Mouse (Mus musculus): ENCODE measurements around the gene Arhgap17. TPM values are rescaled to one million over a fixed set of nuclear protein-coding genes. Genes with fewer than 3 reads are reported as not detected.

The Arhgap17 gene
- total and polyA plus RNA-seq, 3 experiments, result 2.6 to 124 (median 33.7) TPM

DNA sequence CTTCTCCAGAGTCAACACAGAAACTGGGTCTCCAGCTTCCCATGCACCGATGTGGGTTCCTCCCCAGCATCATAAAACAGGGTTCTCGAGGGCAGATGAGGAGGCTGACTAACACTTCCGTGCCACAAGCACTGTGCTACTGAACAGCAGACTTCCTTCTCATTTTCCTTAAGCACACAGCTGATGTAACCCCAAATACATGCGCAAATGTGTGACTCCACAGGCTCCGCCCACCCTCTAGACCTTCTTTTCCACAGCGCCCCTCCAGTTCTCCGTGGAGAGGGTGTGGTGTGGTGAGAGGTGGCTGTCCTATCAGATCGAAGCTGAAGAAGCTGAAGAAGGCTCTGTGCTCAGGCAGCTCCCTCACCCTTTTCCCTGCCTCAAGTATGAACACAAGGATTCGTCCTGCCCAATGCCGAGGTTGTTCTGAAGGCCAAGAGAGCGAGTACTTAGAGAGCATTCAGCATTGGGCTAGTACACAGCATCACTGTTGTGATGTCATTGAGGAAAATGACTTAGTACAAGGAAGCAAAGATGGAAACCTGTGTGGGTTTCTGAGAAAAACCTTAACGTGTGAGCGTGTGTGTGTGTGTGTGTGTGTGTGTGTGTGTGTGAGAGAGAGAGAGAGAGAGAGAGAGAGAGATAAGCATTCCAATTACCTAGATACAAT lies 47.1 kb downstream of the Arhgap17 start:
- TF ChIP-seq CTCF (IDR thresholded peaks at IDR 0.05 in 2 of 3, conservative IDR thresholded peaks at IDR 0.05 in 1 of 3; ENCODE audit: control insufficient read depth in 1 of 3, insufficient read depth in 1 of 3, low read depth in 2 of 3, low read length in 3 of 3, poor library complexity in 1 of 3, severe bottlenecking in 1 of 3) (no peak), ETS1 (IDR thresholded peaks at IDR 0.05; ENCODE audit: low read depth, low read length) (0 out of 2 replicates have a peak, but pooled peaks have one; percentile 27), EP300 (IDR thresholded peaks at IDR 0.05; ENCODE audit: low read depth in 1 of 2, low read length in 2 of 2) (no peak), NRF1 (IDR thresholded peaks at IDR 0.05; ENCODE audit: insufficient read depth, low read depth, low read length, poor library complexity, severe bottlenecking) (peak; percentile 53; the same call in 1 of the 2 replicates), MYB (IDR thresholded peaks at IDR 0.05; ENCODE audit: low read depth, low read length) (no peak)
- H3K27me3 ChIP-seq (ENCODE audit: control insufficient read depth in 1 of 2, insufficient read depth in 2 of 2, low read length in 2 of 2), result no peaks in the 10 kb centered on the region
- peak overlapping the region; percentile 53 for H3K27ac ChIP-seq (ENCODE audit: control insufficient read depth, low read depth, low read length)
- H3K4me3 ChIP-seq (ENCODE audit: control insufficient read depth in 1 of 2, insufficient read depth in 1 of 2, low read depth in 2 of 2, low read length in 2 of 2), result no peak overlapping the region
- H3K36me3 ChIP-seq (ENCODE audit: control insufficient read depth in 1 of 2, insufficient read depth in 2 of 2, low read length in 2 of 2), result peaks cover 4% of the 10 kb centered on the region in 2 experiments; a peak in 3 of 4 replicates
- H3K79me2 ChIP-seq (ENCODE audit: control insufficient read depth, insufficient read depth, low read length, poor library complexity), result no peaks in the 10 kb centered on the region
- peaks cover 4 to 6% of the 10 kb centered on the region in 2 experiments for H3K4me1 ChIP-seq (ENCODE audit: control insufficient read depth in 1 of 2, insufficient read depth in 2 of 2, low read length in 2 of 2)
- DNase-seq (ENCODE audit: low read depth, low spot score), result peak; percentile 78
- no peaks in the 10 kb centered on the region for H3K9me3 ChIP-seq (replicated peaks; ENCODE audit: insufficient read depth, low read length)
- peak overlapping the region; percentile 32; the same call in 1 of the 2 replicates for H3K9ac ChIP-seq (ENCODE audit: control insufficient read depth, low read depth, low read length, poor library complexity, severe bottlenecking)

DNA sequence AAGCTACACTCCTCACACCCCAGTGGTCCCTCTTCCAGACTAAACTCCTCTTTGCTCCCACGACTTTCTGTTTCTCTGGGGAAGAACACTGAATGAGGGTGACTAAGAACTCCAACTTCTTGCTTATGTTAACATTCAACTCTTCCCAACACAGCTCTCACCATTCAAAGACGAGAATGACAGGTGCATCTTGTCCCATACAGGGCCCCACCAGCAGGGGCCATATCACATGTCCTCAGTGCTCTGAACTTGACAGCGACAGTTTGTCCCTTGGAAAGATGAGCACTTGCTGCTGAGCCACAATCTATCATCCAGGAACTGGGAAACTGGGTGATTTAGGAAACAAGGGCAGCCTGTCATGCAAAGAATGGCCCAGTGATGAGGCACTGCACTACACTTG lies 57.0 kb downstream of the Arhgap17 start:
- Histone ChIP-seq H3K79me2 (ENCODE audit: control insufficient read depth, insufficient read depth, low read length, poor library complexity) (no peaks in the 10 kb centered on the region), H3K4me3 (ENCODE audit: control insufficient read depth in 1 of 2, insufficient read depth in 1 of 2, low read depth in 2 of 2, low read length in 2 of 2) (no peak overlapping the region), H3K36me3 (ENCODE audit: control insufficient read depth in 1 of 2, insufficient read depth in 2 of 2, low read length in 2 of 2) (peaks cover 0 to 3% of the 10 kb centered on the region in 2 experiments; a peak in 1 of 4 replicates), H3K9ac (ENCODE audit: control insufficient read depth, low read depth, low read length, poor library complexity, severe bottlenecking) (no peak overlapping the region), H3K27me3 (ENCODE audit: control insufficient read depth in 1 of 2, insufficient read depth in 2 of 2, low read length in 2 of 2) (no peaks in the 10 kb centered on the region), H3K27ac (ENCODE audit: control insufficient read depth, low read depth, low read length) (no peak overlapping the region), H3K9me3 (replicated peaks; ENCODE audit: insufficient read depth, low read length) (no peaks in the 10 kb centered on the region), H3K4me1 (ENCODE audit: control insufficient read depth in 1 of 2, insufficient read depth in 2 of 2, low read length in 2 of 2) (no peaks in the 10 kb centered on the region)
- no peak for DNase-seq (ENCODE audit: low read depth, low spot score)
- TF ChIP-seq USF1 (IDR thresholded peaks at IDR 0.05; ENCODE audit: low read depth, low read length), result no peak
- TF ChIP-seq CHD1 (IDR thresholded peaks at IDR 0.05; ENCODE audit: low read depth, low read length), result no peak
- TF ChIP-seq MAFK (IDR thresholded peaks at IDR 0.05; ENCODE audit: borderline replicate concordance, low read depth, low read length), result no peak

DNA sequence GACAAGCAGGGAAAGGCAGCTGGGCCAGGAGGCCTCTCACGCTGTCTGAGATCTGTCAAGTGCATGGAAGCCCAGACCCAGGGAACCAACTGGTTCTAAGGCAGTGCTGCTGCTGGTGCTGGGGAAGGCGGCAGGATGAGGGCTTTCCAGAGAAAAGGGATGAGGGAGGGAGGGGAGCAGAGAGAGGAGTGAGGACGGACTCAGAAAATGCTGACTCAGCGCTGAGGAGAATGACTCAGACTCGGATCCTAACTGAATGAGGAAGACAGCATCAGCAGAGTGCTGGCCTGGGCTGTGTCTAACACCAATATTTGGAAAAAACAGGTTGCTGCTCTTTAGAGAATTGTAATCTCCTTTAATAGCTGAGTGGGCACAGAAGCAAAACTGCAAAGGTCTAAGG lies 57.9 kb downstream of the Arhgap17 start:
- H3K36me3 ChIP-seq (ENCODE audit: control insufficient read depth in 1 of 2, insufficient read depth in 2 of 2, low read length in 2 of 2), result peaks cover 0 to 2% of the 10 kb centered on the region in 2 experiments; a peak in 1 of 4 replicates
- peak; percentile 12 for DNase-seq (ENCODE audit: low read depth, low spot score)
- H3K4me3 ChIP-seq (ENCODE audit: control insufficient read depth in 1 of 2, insufficient read depth in 1 of 2, low read depth in 2 of 2, low read length in 2 of 2), result no peak overlapping the region
- no peaks in the 10 kb centered on the region for H3K79me2 ChIP-seq (ENCODE audit: control insufficient read depth, insufficient read depth, low read length, poor library complexity)
- H3K27ac ChIP-seq (ENCODE audit: control insufficient read depth, low read depth, low read length), result no peak overlapping the region
- no peaks in the 10 kb centered on the region for H3K4me1 ChIP-seq (ENCODE audit: control insufficient read depth in 1 of 2, insufficient read depth in 2 of 2, low read length in 2 of 2)
- H3K9ac ChIP-seq (ENCODE audit: control insufficient read depth, low read depth, low read length, poor library complexity, severe bottlenecking), result no peak overlapping the region
- H3K27me3 ChIP-seq (ENCODE audit: control insufficient read depth in 1 of 2, insufficient read depth in 2 of 2, low read length in 2 of 2), result no peaks in the 10 kb centered on the region
- no peaks in the 10 kb centered on the region for H3K9me3 ChIP-seq (replicated peaks; ENCODE audit: insufficient read depth, low read length)
- no peak for TF ChIP-seq SMC3 (IDR thresholded peaks at IDR 0.05; ENCODE audit: low read depth, low read length)
- TF ChIP-seq CTCF (IDR thresholded peaks at IDR 0.05 in 2 of 3, conservative IDR thresholded peaks at IDR 0.05 in 1 of 3; ENCODE audit: control insufficient read depth in 1 of 3, insufficient read depth in 1 of 3, low read depth in 2 of 3, low read length in 3 of 3, poor library complexity in 1 of 3, severe bottlenecking in 1 of 3), result no peak
- peak; percentile 95 for TF ChIP-seq MAFK (IDR thresholded peaks at IDR 0.05; ENCODE audit: borderline replicate concordance, low read depth, low read length)
